Mouse (Mus musculus) MN1 (cell line): ENCODE data around the gene Glt6d1.
A peak's percentile ranks its signal among the peaks of the same experiment; 100 is the strongest.
"Not testable (repeated sequence)": the region's sequence is repeated elsewhere in the genome, so short reads cannot be mapped to it uniquely, and the experiment has no call there.

Experiments used
- DNase-seq: peaks from one replicate; pipeline ENCODE4 v3.0.0-alpha.2; 2016; ENCODE audit warnings: low spot score

Gene Glt6d1

GRCm38 (mm10) chr2:25815748-25816147 lies at the start of gene Glt6d1:
Glt6d1 (minus strand) TSS chr2:25815848.
- DNase-seq = not testable (repeated sequence)

- peak; percentile 87 for DNase-seq
Measured at GRCm38 (mm10) chr2:25865412-25865811, 49.8 kb upstream of the Glt6d1 start.

- DNase-seq = peak; percentile 32
Measured at GRCm38 (mm10) chr2:25864230-25864629, 48.6 kb upstream of the Glt6d1 start.

GRCm38 (mm10) chr2:25863337-25864131 lies 47.9 kb upstream of the Glt6d1 start, which contains the start of gene Kcnt1:
Kcnt1 (plus strand) TSS chr2:25863734.
- DNase-seq = peak; percentile 64

- DNase-seq = peak; percentile 18
Measured at GRCm38 (mm10) chr2:25862696-25863270, 47.1 kb upstream of the Glt6d1 start.

- peak; percentile 57 for DNase-seq
Measured at GRCm38 (mm10) chr2:25862038-25862437, 46.4 kb upstream of the Glt6d1 start.

GRCm38 (mm10) chr2:25859891-25860290 lies 44.2 kb upstream of the Glt6d1 start:
- no peak for DNase-seq

GRCm38 (mm10) chr2:25853998-25854397 lies 38.4 kb upstream of the Glt6d1 start:
- no peak for DNase-seq

GRCm38 (mm10) chr2:25852626-25853025 lies 37.0 kb upstream of the Glt6d1 start:
- peak; percentile 30 for DNase-seq

GRCm38 (mm10) chr2:25850330-25850729 lies 34.7 kb upstream of the Glt6d1 start:
- peak; percentile 42 for DNase-seq

- no peak for DNase-seq
Measured at GRCm38 (mm10) chr2:25847226-25847625, 31.6 kb upstream of the Glt6d1 start, which contains the start of gene Sohlh1. Sohlh1 (minus strand) TSS chr2:25847248.

- DNase-seq = no peak
Measured at GRCm38 (mm10) chr2:25846516-25846915, 30.9 kb upstream of the Glt6d1 start.

- no peak for DNase-seq
Measured at GRCm38 (mm10) chr2:25844097-25844496, 28.4 kb upstream of the Glt6d1 start.

- no peak for DNase-seq
Measured at GRCm38 (mm10) chr2:25842758-25843157, 27.1 kb upstream of the Glt6d1 start.

- no peak for DNase-seq
Measured at GRCm38 (mm10) chr2:25842161-25842560, 26.5 kb upstream of the Glt6d1 start.

GRCm38 (mm10) chr2:25836291-25836690 lies 20.6 kb upstream of the Glt6d1 start:
- DNase-seq = peak; percentile 75

GRCm38 (mm10) chr2:25830786-25831185 lies 15.1 kb upstream of the Glt6d1 start:
- DNase-seq = no peak

GRCm38 (mm10) chr2:25828344-25828947 lies 12.8 kb upstream of the Glt6d1 start:
- no peak for DNase-seq

GRCm38 (mm10) chr2:25824751-25825150 lies 9.1 kb upstream of the Glt6d1 start:
- no peak for DNase-seq

GRCm38 (mm10) chr2:25822806-25823205 lies 7.2 kb upstream of the Glt6d1 start, which contains the start of gene Lcn9:
Lcn9 (plus strand) TSS chr2:25823153.
- DNase-seq = no peak

GRCm38 (mm10) chr2:25813364-25813763 lies 2.3 kb downstream of the Glt6d1 start:
- no peak for DNase-seq

GRCm38 (mm10) chr2:25811711-25812110 lies 3.9 kb downstream of the Glt6d1 start:
- DNase-seq = no peak

- DNase-seq = no peak
Measured at GRCm38 (mm10) chr2:25798065-25798464, 17.6 kb downstream of the Glt6d1 start.
